ENCODE assay signal across 25 mouse cellular contexts in genomic region chr5:4028486-4029173, GRCm38 (mm10).
"Had no signal": no experiment of that assay in that cellular context is flagged by ENCODE, and none has a peak within 500 bp of the region (broad histone marks: within the 10 kb centered on the region; RNA-seq: fewer than 3 reads in every experiment).

No protein-coding gene starts in this region.

- ATAC-seq: hindbrain, postnatal 0 days; intestine, embryonic 16.5 days had no signal

- H3K9me3 ChIP-seq: heart, embryonic 12.5 days; heart, embryonic 15.5 days; hindbrain, embryonic 13.5 days; hindbrain, embryonic 15.5 days; kidney, embryonic 15.5 days; limb, embryonic 10.5 days; limb, embryonic 12.5 days; liver, embryonic 13.5 days had no signal

- H3K27me3 ChIP-seq: heart, embryonic 12.5 days; heart, embryonic 15.5 days; hindbrain, embryonic 13.5 days; hindbrain, embryonic 15.5 days; kidney, embryonic 15.5 days; limb, embryonic 12.5 days; liver, embryonic 13.5 days had no signal

- H3K9ac ChIP-seq: heart, embryonic 12.5 days; heart, embryonic 15.5 days; hindbrain, embryonic 13.5 days; hindbrain, embryonic 15.5 days; kidney, embryonic 15.5 days; limb, embryonic 12.5 days; liver, embryonic 13.5 days had no signal

- H3K4me3 ChIP-seq: heart, adult 2 months; heart, embryonic 12.5 days; heart, embryonic 15.5 days; hindbrain, embryonic 13.5 days; hindbrain, embryonic 15.5 days; kidney, embryonic 15.5 days; layer of hippocampus, adult 2 months; left cerebral cortex, adult 2 months; limb, embryonic 10.5 days; limb, embryonic 12.5 days; liver, embryonic 13.5 days had no signal

- H3K4me1 ChIP-seq: hindbrain, embryonic 13.5 days; hindbrain, embryonic 15.5 days; liver, embryonic 13.5 days had no signal

- H3K4me2 ChIP-seq: heart, embryonic 12.5 days; heart, embryonic 15.5 days; hindbrain, embryonic 13.5 days; hindbrain, embryonic 15.5 days; kidney, embryonic 15.5 days; limb, embryonic 12.5 days; liver, embryonic 11.5 days; liver, embryonic 13.5 days had no signal

- DNase-seq: gastrocnemius, postnatal 14 days; gastrocnemius, postnatal 36 days; heart, adult 11 months; heart, adult 2 months; heart, postnatal 36 days; kidney, adult 11 months; kidney, adult 2 months; kidney, adult 9 months; kidney, postnatal 14 days; kidney, postnatal 4 days; liver; liver, embryonic 13.5 days had no signal

- H3K27ac ChIP-seq: heart, adult 2 months; heart, embryonic 15.5 days; hindbrain, embryonic 13.5 days; hindbrain, embryonic 15.5 days; hindbrain, postnatal 0 days; kidney, embryonic 15.5 days; kidney, postnatal 0 days; layer of hippocampus, adult 2 months; left cerebral cortex, adult 2 months; limb, embryonic 10.5 days; limb, embryonic 12.5 days; liver, embryonic 13.5 days had no signal
